In genomic region chr7:105426051-105426450, GRCm38 (mm10) we compare ENCODE assay signal across 8 mouse cellular contexts. TPM values are rescaled to one million over a fixed set of nuclear protein-coding genes. Genes with fewer than 3 reads are reported as not detected.
DNase-seq lines count a peak whose midpoint lies in the region; ATAC-seq lines count a peak whose summit lies in the region.

No protein-coding gene starts in this region.

- peaks cover 31% of the 10 kb centered on the region for H3K27me3 ChIP-seq in kidney, embryonic 16.5 days (ENCODE audit: insufficient read depth, low read length)
- peaks cover 44% of the 10 kb centered on the region for H3K27me3 ChIP-seq in embryonic facial prominence, embryonic 14.5 days (replicated peaks; ENCODE audit: control insufficient read depth, insufficient read depth, low read length)
- peaks cover 32% of the 10 kb centered on the region for H3K27me3 ChIP-seq in intestine, embryonic 14.5 days (replicated peaks; ENCODE audit: control insufficient read depth, insufficient read depth, low read length)
- H3K27me3 ChIP-seq in neural tube, embryonic 13.5 days: peaks cover 39% of the 10 kb centered on the region

- ATAC-seq in kidney, embryonic 16.5 days (ENCODE audit: low FRiP score, low TSS enrichment): peak; percentile 69; the same call in 1 of the 2 replicates
- ATAC-seq in embryonic facial prominence, embryonic 14.5 days (ENCODE audit: low read depth): peak; percentile 13; the same call in 1 of the 2 replicates
- peak; percentile 68 for ATAC-seq in intestine, embryonic 14.5 days (replicated peaks; ENCODE audit: low FRiP score, low TSS enrichment, low read depth)
- ATAC-seq in neural tube, embryonic 13.5 days (ENCODE audit: low read depth): peak; percentile 48

- H3K36me3 ChIP-seq in kidney, embryonic 16.5 days (ENCODE audit: insufficient read depth, low read length): no peaks in the 10 kb centered on the region
- no peaks in the 10 kb centered on the region for H3K36me3 ChIP-seq in embryonic facial prominence, embryonic 14.5 days (ENCODE audit: control insufficient read depth, insufficient read depth, low read length)
- H3K36me3 ChIP-seq in intestine, embryonic 14.5 days (ENCODE audit: control insufficient read depth, insufficient read depth, low read length): no peaks in the 10 kb centered on the region
- no peaks in the 10 kb centered on the region for H3K36me3 ChIP-seq in neural tube, embryonic 13.5 days

- H3K27ac ChIP-seq in kidney, embryonic 16.5 days (ENCODE audit: low read length): no peak overlapping the region
- H3K27ac ChIP-seq in embryonic facial prominence, embryonic 14.5 days (replicated peaks; ENCODE audit: low read depth, low read length): no peak overlapping the region
- H3K27ac ChIP-seq in intestine, embryonic 14.5 days (ENCODE audit: low read depth): no peak overlapping the region
- no peak overlapping the region for H3K27ac ChIP-seq in neural tube, embryonic 13.5 days (replicated peaks)

- 0 out of 2 replicates have a peak, but pooled peaks cover 4% of the 10 kb centered on the region for H3K4me1 ChIP-seq in kidney, embryonic 16.5 days (ENCODE audit: insufficient read depth, low read length)
- 0 out of 2 replicates have a peak, but pooled peaks cover 4% of the 10 kb centered on the region for H3K4me1 ChIP-seq in embryonic facial prominence, embryonic 14.5 days (ENCODE audit: control insufficient read depth, insufficient read depth, low read length)
- no peaks in the 10 kb centered on the region; the same call in 1 of the 2 replicates for H3K4me1 ChIP-seq in intestine, embryonic 14.5 days (replicated peaks; ENCODE audit: control insufficient read depth, insufficient read depth, low read length)
- peaks cover 12% of the 10 kb centered on the region for H3K4me1 ChIP-seq in neural tube, embryonic 13.5 days (replicated peaks)

- intact Hi-C loops in left cerebral cortex, postnatal 4 days (cut with DNase I): no loop called here

- H3K4me3 ChIP-seq in kidney, embryonic 16.5 days (ENCODE audit: low read length): peak overlapping the region; percentile 42
- peak overlapping the region; percentile 38 for H3K4me3 ChIP-seq in embryonic facial prominence, embryonic 14.5 days (ENCODE audit: low read depth, low read length)
- peak overlapping the region; percentile 35 for H3K4me3 ChIP-seq in intestine, embryonic 14.5 days (ENCODE audit: low read depth, low read length)
- H3K4me3 ChIP-seq in neural tube, embryonic 13.5 days: peak overlapping the region; percentile 49

- H3K4me2 ChIP-seq in kidney, embryonic 16.5 days (replicated peaks; ENCODE audit: low read depth, low read length): peak overlapping the region; percentile 65
- peak overlapping the region; percentile 69 for H3K4me2 ChIP-seq in embryonic facial prominence, embryonic 14.5 days (ENCODE audit: low read depth, low read length)
- H3K4me2 ChIP-seq in intestine, embryonic 14.5 days (ENCODE audit: low read length): peak overlapping the region; percentile 61
- peak overlapping the region; percentile 84 for H3K4me2 ChIP-seq in neural tube, embryonic 13.5 days

- H3K9me3 ChIP-seq in kidney, embryonic 16.5 days (ENCODE audit: low read length): no peaks in the 10 kb centered on the region
- no peaks in the 10 kb centered on the region for H3K9me3 ChIP-seq in embryonic facial prominence, embryonic 14.5 days (ENCODE audit: control insufficient read depth, low read length)
- H3K9me3 ChIP-seq in intestine, embryonic 14.5 days (ENCODE audit: control insufficient read depth, low read length): no peaks in the 10 kb centered on the region
- no peaks in the 10 kb centered on the region for H3K9me3 ChIP-seq in neural tube, embryonic 13.5 days

- peak overlapping the region; percentile 36; the same call in 1 of the 2 replicates for H3K9ac ChIP-seq in kidney, embryonic 16.5 days (replicated peaks; ENCODE audit: low read length)
- peak overlapping the region; percentile 40 for H3K9ac ChIP-seq in embryonic facial prominence, embryonic 14.5 days (ENCODE audit: low read depth, low read length)
- H3K9ac ChIP-seq in intestine, embryonic 14.5 days (ENCODE audit: low read length): no peak overlapping the region
- peak overlapping the region; percentile 69 for H3K9ac ChIP-seq in neural tube, embryonic 13.5 days

- DNase-seq in kidney, adult 11 months: no peak
- no peak for DNase-seq in embryonic facial prominence, embryonic 14.5 days (ENCODE audit: low spot score)
- DNase-seq in intestine, embryonic 14.5 days (ENCODE audit: low spot score): no peak
- DNase-seq in testis, postnatal 10 days (ENCODE audit: low spot score): no peak
- DNase-seq in left cerebral cortex, postnatal 4 days: no peak
- DNase-seq in adrenal gland, postnatal 25 days: no peak

- WGBS in kidney, embryonic 16.5 days: 2% methylated on average over 11 of the region's 11 CpGs
- WGBS in embryonic facial prominence, embryonic 14.5 days: 6% methylated on average over 8 of the region's 11 CpGs
- 2% methylated on average over 11 of the region's 11 CpGs for WGBS in intestine, embryonic 14.5 days
- under 1% methylated on average over 11 of the region's 11 CpGs for WGBS in neural tube, embryonic 13.5 days

RNA-seq across cellular contexts. Expression of gene Cckbr, which starts 0.5 kb away (rescaled TPM):
- 0.67 and 0.85 TPM in 2 replicates for polyA plus RNA-seq in kidney, embryonic 16.5 days (2015; fragmentation: Nextera tagmentation; extraction: Ambion mirVana)
- polyA plus RNA-seq in embryonic facial prominence, embryonic 14.5 days (2014; fragmentation: Nextera tagmentation; extraction: Ambion mirVana): 0.10 and 0.22 TPM in 2 replicates
- 0.11 and 0.34 TPM in 2 replicates for polyA plus RNA-seq in intestine, embryonic 14.5 days (2014; fragmentation: Nextera tagmentation; extraction: Ambion mirVana)
- 2.1 and 2.5 TPM in 2 replicates for polyA plus RNA-seq in neural tube, embryonic 13.5 days (2015; fragmentation: Nextera tagmentation; extraction: Ambion mirVana)
- total RNA-seq in left cerebral cortex, postnatal 4 days (2021): 1 to 10 TPM; 4.2 to 6.1 TPM
- not detected in 2 replicates for total RNA-seq in adrenal gland, postnatal 25 days (2021)

RNA-seq across cellular contexts. Expression of gene Cnga4, which starts 21.7 kb away (rescaled TPM):
- polyA plus RNA-seq in kidney, embryonic 16.5 days (2015; fragmentation: Nextera tagmentation; extraction: Ambion mirVana): not detected in 2 replicates
- 0.10 and 0.36 TPM in 2 replicates for polyA plus RNA-seq in embryonic facial prominence, embryonic 14.5 days (2014; fragmentation: Nextera tagmentation; extraction: Ambion mirVana)
- not detected in 2 replicates for polyA plus RNA-seq in intestine, embryonic 14.5 days (2014; fragmentation: Nextera tagmentation; extraction: Ambion mirVana)
- 0.20 TPM in 1 of 2 replicates, not detected in the other for polyA plus RNA-seq in neural tube, embryonic 13.5 days (2015; fragmentation: Nextera tagmentation; extraction: Ambion mirVana)
- under 1 TPM; 0.14 to 0.32 TPM for total RNA-seq in left cerebral cortex, postnatal 4 days (2021)
- not detected in 2 replicates for total RNA-seq in adrenal gland, postnatal 25 days (2021)

RNA-seq across cellular contexts. Expression of gene Fam160a2, which starts 26.2 kb away (rescaled TPM):
- 47.2 and 49.2 TPM in 2 replicates for polyA plus RNA-seq in kidney, embryonic 16.5 days (2015; fragmentation: Nextera tagmentation; extraction: Ambion mirVana)
- polyA plus RNA-seq in embryonic facial prominence, embryonic 14.5 days (2014; fragmentation: Nextera tagmentation; extraction: Ambion mirVana): 37.6 and 39.0 TPM in 2 replicates
- 41.7 and 45.6 TPM in 2 replicates for polyA plus RNA-seq in intestine, embryonic 14.5 days (2014; fragmentation: Nextera tagmentation; extraction: Ambion mirVana)
- polyA plus RNA-seq in neural tube, embryonic 13.5 days (2015; fragmentation: Nextera tagmentation; extraction: Ambion mirVana): 36.7 and 43.2 TPM in 2 replicates
- 10 to 100 TPM; 49.9 to 56.6 TPM for total RNA-seq in left cerebral cortex, postnatal 4 days (2021)
- total RNA-seq in adrenal gland, postnatal 25 days (2021): 33.2 and 33.3 TPM in 2 replicates

RNA-seq across cellular contexts. Expression of gene Gm5901, which starts 51.2 kb away (rescaled TPM):
- not detected in 2 replicates for polyA plus RNA-seq in kidney, embryonic 16.5 days (2015; fragmentation: Nextera tagmentation; extraction: Ambion mirVana)
- polyA plus RNA-seq in embryonic facial prominence, embryonic 14.5 days (2014; fragmentation: Nextera tagmentation; extraction: Ambion mirVana): 0.42 TPM in 1 of 2 replicates, not detected in the other
- not detected in 2 replicates for polyA plus RNA-seq in intestine, embryonic 14.5 days (2014; fragmentation: Nextera tagmentation; extraction: Ambion mirVana)
- not detected in 2 replicates for polyA plus RNA-seq in neural tube, embryonic 13.5 days (2015; fragmentation: Nextera tagmentation; extraction: Ambion mirVana)
- total RNA-seq in left cerebral cortex, postnatal 4 days (2021): not detected
- not detected in 2 replicates for total RNA-seq in adrenal gland, postnatal 25 days (2021)

RNA-seq across cellular contexts. Expression of gene Cavin3, which starts 56.0 kb away (rescaled TPM):
- 59.4 and 75.7 TPM in 2 replicates for polyA plus RNA-seq in kidney, embryonic 16.5 days (2015; fragmentation: Nextera tagmentation; extraction: Ambion mirVana)
- 120 and 137 TPM in 2 replicates for polyA plus RNA-seq in embryonic facial prominence, embryonic 14.5 days (2014; fragmentation: Nextera tagmentation; extraction: Ambion mirVana)
- 96.0 and 96.7 TPM in 2 replicates for polyA plus RNA-seq in intestine, embryonic 14.5 days (2014; fragmentation: Nextera tagmentation; extraction: Ambion mirVana)
- 30.8 and 31.6 TPM in 2 replicates for polyA plus RNA-seq in neural tube, embryonic 13.5 days (2015; fragmentation: Nextera tagmentation; extraction: Ambion mirVana)
- 10 to 100 TPM; 11.7 to 13.8 TPM for total RNA-seq in left cerebral cortex, postnatal 4 days (2021)
- total RNA-seq in adrenal gland, postnatal 25 days (2021): 77.1 and 96.1 TPM in 2 replicates

Comparison
In these comparisons a context has a peak if more than half of its experiments do, and no peak if none do; other contexts are left out.
1. ATAC-seq: peak in every context shown above with its lines; median percentile 69 in kidney, embryonic 16.5 days; 68 in intestine, embryonic 14.5 days; 48 in neural tube, embryonic 13.5 days; 13 in embryonic facial prominence, embryonic 14.5 days.